Mouse (Mus musculus) G1E-ER4 (cell line): ENCODE data around the gene Arrdc2. TPM values are rescaled to one million over a fixed set of nuclear protein-coding genes. Genes with fewer than 3 reads are reported as not detected.

Source experiments
- GATA1 ChIP-seq: IDR thresholded peaks from one replicate; pipeline ENCODE4 v1.8.0; 2012; ENCODE audit warnings: low read length, inconsistent platforms
- polyA plus RNA-seq: library from polyadenylated mRNA; stranded (reverse); fragments of >175 nt; gene quantifications from 2 replicates; pipeline ENCODE4 v1.2.3, GENCODE M21; 2012

The Arrdc2 gene
- polyA plus RNA-seq, 1 experiment: 101 TPM

DNA sequence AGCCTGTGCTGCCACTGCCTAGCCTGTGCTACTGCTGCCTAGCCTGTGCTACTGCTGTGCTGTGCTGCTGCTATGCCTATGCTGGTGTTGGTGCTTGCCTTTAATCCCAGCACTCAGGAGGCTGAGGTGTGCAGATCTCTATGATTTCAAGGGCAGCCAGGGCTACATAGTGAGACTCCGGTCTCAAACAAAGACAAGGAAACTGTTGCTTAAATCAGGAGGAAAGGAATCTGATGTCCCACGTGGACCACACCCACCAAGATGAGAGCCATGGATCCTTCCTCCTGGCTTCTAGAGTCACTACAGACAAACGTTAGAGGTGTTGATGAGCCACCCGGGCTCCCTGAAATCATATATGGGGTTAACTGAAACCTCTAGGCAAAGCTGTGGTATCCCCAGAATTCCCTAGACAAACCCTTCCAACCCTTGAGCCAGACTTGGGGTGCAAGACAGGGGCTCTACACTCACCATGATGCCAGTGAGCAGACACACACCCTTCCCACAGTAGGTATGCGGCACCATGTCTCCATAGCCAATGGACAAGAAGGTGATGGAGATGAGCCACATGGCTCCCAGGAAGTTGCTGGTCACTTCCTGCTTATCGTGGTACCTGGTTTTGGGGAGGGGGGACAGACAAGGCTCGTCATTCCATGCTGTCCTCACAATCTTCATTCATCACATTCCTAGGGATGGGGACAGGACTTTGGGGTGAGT lies 10.8 kb upstream of the Arrdc2 start:
- TF ChIP-seq GATA1: no peak

DNA sequence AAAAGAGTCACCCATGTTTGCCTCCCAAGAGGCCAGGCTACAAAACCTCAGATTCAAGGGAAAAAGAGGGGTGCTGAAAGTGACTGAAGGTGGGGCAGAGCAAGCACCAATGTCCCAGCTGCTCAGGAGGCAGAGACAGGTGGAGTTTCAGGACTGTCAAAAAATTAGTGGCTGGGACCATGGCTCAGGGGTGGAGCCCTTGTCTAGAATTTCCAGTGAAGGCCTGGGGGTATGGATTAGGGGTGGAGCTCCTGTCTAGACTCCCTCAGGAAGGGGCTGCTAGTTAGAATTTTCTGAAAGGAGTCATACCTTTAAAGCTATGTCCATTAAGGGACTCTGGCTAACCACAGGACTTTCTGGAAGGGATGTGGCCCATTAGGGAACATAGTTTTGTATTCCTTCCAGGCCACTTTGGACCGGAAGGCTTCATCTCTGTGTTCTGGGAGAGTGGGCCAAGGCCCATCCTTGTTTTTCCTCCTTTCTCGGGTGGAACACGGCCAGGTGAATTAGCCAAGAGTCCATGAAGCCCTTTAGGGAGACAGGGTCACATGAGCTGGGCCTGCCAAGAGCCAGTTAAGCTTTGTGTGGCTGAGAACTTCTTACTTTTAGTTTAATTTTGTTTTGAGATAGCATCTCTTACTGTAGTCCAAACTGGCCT lies 9.9 kb upstream of the Arrdc2 start:
- TF ChIP-seq GATA1: no peak

DNA sequence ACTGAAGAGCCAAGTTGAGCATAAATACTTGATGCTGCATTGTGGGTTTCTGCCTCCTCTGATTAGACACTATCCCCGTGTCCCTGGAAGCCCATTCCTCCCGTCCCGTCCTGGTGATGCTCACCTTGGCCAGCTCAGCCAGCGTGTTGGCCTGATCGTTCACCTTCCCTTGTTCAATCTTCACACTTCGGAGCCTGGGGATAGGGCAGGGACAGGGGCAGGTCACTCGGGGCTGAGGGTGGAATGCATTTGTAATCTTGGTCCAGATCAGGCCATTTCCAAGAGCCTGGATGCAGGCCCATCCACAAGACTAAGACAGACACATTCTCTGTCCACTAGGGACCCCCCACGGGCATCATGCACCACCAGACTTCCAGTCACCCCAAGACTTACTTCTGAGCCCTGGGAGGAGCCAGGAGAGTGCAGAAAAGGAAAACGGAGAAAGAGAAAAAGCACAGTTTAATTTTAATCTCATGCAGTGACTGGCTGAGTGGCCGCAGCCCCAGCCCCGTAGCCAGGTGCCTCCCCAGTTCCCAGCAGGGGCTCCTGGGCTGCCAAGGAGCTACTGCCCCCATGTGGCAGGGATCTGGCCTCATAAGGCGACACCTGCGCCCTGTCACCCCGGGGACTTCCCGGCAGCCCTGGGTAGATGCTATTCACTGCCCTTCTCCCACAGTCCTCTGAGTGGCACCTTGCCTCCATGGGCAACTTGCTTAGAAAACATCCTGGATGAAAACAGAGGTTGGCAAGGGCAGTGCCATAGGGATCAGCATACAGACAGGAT lies 7.0 kb upstream of the Arrdc2 start:
- no peak for TF ChIP-seq GATA1

DNA sequence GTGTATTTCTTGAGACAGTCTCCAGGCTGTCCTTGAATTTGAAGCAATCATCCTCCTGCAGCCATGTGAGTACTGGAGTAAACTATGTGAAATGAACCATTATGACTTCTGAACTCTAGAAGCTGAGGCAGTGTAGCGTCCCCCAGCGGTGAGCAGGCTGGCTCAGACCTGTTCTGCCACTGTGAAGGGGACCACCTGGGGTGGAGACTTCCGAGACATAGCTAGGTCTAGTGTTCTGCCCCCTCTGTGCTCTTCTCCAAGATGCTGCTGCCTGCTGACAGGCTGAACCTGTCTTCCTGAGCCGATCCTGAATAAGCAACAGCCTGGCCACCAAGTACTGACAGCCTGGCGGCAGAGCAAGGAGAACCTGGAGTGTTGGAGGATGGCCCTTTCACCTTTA lies 5.6 kb upstream of the Arrdc2 start:
- no peak for TF ChIP-seq GATA1

DNA sequence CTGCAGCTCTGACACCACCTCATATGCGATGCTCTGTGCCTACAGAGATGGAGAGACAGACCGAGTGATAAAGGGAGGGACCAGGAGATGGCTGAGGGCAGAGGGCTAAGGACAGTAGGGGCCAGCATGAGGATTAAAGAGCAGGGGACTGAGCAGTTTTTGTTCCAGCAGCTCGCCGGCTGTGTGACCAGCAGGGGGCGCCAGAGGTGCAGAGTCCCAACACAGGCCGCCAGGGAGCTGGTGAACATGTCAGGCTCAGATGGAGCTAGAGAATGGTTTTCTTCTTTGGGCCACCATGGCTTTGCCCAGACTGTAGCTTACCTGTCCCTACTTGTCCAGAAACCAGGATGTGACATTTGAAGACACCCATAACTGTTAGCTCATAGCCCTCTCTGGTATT lies 5.0 kb upstream of the Arrdc2 start:
- TF ChIP-seq GATA1: no peak

DNA sequence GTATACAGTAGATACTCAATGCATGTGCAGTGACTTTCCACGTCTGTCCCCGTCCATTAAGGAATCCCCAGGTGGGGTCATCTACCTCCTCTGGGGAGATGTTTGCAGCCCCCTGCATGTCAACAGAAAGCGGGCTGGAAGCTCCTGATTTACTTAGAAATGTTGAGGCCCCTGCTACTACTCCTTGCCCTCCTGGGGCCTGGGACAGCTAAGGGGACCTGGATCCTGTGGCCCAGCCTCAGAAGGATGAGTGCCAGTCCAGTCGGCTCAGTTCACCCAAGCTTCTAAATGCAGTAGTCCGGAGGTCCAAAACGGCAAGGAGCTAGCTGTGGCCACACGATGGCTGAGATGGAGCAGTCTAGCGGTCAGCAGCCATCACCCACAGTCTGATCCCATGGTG lies 4.4 kb upstream of the Arrdc2 start:
- no peak for TF ChIP-seq GATA1

DNA sequence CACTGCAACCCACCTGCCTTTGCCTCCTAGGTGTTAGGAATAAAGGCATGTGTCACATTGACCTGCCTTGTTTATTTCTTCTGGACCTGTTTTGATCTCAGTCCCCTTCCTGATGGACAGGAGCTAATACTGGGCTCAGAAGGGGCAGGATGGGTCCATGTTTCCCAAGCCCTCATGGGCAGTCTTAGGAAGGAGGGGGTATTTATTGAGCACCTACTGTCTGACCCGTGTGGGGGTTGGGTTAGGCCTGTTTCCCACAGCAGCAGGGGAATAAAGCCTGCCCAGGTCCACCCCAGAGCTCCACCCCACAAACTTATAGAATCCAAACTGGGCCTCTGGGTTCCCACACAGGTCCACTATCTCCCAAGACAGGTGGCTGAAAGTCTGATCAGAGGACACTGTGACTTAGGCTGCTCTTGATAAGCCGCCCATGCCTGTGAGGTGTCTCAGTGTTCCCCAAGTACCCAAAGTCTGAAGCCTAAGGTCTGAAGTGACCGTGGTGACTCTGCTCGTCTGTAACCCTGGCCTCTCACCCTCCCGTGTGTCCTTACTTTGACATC lies 3.8 kb upstream of the Arrdc2 start:
- TF ChIP-seq GATA1: no peak

DNA sequence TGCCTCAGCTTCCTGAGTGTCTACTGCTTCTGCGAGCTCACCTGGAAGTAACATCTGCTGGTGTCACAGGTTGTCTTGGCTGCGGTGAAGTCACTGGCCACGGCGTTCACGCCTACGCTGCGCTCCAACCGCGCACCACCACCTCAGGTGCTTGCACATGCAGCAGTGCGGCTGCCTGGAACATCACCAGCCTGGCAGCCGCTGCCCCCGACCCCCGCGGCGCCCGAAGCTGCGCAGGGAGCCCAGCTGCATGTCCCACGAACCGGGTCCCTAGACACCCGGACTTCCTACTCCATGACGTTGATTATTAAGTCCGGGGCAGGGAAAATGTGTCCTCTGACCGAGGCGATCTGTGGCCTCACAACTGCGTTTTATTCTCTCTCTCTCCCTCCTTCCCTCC lies 3.0 kb upstream of the Arrdc2 start:
- TF ChIP-seq GATA1: no peak

DNA sequence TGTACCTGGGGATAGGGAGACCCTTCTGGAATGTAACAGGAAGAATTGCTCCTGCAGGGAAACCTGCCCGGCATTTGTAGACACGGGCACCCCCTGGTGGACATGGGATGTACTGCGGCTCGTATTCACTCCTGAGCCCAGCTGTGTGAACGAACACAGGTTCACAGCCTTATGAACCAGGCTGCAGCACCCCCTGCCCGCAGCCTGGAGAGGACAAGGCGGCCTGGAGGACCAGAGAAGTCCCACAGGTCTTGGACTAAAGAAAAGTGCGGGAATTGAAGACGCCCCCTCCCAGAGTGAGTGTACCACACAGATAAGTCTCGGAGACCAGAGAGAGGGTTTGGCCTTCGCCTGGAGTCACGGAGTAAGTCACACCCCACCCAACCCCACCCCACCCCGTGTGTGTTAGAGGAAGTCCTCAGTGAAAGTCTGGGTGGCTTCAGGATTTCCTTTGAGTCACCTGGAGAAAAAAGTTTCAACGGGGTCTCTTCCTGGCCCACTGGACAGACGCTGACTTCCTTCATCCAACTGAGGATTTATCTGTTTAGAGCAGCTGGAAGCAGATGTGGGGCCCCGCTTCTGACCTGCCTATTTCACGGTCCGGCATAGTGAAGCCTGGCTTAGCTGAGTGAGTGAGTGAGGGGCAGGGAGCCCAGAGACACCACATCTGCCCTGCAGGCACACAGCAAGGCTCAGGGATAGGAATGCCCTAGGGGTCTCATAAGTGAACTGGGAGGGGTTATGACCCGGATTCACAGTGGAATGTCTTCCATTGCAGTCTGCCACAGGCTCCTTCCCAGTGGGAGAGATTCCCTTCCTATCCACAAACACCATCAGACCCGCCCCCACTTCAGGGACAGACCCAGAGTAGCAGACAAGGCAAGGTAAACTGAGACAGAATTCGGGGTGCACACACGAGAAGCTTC lies 1.9 kb upstream of the Arrdc2 start:
- no peak for TF ChIP-seq GATA1

DNA sequence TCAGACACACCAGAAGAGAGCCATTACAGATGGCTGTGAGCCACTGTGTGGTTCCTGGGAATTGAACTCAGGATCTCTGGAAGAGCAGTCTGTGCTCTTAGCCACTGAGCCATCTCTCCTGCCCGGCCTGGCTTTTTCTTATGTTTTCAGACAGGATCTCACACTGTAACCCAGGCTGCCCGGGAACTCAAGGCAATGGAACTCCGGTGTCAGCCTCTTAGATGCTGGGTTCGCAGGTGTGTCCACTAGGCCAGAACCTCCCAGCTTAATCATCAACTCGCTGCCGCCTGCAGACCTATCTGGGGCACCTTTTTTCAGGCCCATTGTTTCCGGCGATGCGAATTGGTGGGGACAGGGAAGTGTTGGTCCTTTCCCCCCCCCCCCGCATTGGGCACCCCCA lies 1.1 kb upstream of the Arrdc2 start:
- TF ChIP-seq GATA1: no peak

DNA sequence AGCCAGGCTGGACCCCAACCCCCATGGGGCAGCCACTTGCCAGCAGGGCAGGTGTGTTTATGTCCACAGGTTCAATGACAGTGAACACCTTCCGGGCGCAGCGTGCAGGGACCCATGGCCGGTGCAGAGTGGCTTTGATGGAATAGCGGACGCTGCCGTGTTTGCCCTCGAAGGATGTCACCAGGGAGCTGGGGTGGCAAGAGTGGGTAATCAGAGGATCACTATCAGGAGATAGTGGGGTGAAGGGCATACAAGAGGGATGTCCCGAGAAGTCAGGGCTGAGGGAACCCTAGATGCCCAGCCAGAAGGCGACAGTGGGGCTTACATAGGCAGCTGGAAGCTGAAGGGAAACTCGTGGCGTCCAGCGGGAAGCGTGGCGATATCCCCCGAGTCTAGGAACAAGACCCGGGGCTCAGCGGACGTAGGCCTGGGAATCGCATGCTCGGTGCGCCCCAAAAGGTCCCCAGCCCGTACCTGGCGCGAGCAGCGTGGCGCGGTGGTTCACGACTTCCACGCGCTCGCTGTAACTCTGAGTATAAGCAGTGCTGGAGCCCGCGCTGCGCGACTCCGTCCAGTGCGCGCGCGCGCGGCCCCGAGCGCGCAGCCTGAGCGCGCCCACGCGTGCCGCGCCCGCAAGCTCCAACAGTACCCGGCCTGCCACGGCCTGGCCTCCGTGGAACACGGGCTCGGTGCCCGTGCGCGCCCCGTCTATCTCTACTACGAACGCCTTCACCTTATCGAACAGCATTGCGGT lies 689 bp downstream of the Arrdc2 start:
- TF ChIP-seq GATA1: no peak

DNA sequence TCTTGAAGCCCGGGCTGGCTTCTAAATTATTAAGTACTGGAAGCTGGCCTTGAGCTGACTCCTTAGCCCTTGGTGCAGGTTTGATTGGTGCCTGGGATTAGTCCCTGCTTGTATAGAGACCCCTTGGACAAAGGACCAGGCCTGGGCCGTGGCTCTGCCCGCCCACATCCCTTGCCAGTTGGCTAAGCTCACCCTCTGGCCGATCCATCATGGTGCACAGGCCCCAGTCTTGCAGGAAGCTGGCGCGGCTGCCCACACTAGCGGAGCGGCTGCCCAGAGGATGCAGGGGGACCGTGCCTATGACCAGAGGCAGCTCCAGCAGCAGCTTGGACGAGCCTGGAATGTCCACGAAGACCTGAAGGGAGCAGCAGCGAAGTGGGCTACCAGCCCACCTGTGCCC lies 2.9 kb downstream of the Arrdc2 start:
- TF ChIP-seq GATA1: no peak

DNA sequence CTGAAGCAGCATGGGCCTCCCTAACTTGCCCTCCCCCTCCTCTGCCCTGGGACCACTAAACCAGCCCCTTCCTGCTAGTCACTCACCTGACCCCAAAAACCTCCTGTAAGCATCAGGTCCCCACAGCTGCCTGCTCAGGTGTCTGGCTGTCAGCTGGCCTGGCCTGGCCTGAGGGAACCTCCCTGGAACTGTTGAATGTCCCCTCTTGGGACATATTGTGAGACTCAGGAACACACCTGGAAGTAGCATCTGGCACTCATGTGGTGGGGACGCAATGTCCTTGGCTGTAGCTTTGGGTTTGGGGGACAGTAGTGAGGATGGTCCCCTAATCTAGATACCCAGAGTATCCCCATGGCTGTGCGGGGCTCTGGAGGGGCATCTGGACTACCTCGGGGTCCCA lies 5.4 kb downstream of the Arrdc2 start:
- no peak for TF ChIP-seq GATA1

DNA sequence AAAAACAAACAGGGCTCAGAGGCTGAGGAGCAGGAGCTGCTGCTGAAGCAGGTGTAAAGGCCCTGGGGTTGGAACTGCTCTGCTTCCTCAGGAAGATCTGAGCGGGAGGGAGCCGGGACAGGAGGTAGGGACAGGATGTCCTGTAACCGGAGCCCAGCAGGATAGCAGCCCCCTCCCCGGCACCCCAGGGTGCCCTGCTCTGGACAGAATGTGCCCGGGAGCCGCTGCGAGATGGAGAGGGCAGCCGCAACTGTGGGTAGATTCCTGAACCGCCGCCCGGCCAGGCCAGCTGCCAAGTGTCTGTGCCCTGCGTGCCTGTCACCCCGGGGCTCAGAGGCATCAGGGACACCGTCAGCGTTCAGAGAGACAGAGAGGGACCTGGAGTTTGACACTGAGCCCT lies 6.0 kb downstream of the Arrdc2 start:
- no peak for TF ChIP-seq GATA1
